Mouse (Mus musculus): ENCODE results near the gene Prim2.
A peak's percentile ranks its signal among the peaks of the same experiment; 100 is the strongest.

Gene Prim2

DNA sequence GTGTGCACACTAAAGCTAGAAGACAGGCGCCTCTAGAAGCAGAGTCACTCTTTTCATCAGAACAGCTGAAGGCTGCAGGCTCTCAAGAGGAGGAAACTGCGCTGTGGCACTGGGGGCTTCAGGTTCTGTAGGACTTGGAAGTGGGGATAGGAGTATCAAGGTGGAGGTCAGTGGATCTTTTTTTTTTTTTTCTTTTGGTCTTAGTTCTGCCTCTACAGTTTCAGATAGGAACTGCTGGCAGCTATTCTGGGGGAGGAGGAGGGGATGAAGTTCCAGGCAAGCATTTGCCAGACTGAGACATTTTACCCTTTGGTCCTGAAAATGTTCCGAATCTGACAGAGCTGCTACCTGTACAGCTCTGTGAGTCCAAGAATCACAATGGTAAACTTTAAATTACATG is 106.0 kb downstream of the Prim2 start:
- DNase-seq (ENCODE audit: extremely low read depth, insufficient read length, low spot score), result no peak

DNA sequence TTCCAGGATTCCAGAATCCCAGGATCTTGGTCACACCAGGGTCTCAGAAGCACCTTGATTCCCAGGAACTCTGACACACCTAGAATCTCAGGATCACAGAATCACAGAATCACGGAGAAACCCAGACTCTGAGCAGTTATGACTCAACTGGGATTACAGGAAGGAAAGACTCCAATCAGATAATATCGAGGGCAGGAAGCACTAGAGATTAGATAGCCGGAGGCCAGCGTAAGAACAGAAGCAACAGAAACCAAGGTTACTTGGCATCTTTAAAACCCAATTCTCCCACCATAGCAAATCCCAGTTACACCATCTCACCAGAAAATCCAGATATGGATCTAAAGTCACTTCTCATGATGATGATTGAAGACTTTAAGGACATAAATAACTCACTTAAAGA is 113.0 kb downstream of the Prim2 start:
- no peak for DNase-seq (ENCODE audit: extremely low read depth, insufficient read length, low spot score)

DNA sequence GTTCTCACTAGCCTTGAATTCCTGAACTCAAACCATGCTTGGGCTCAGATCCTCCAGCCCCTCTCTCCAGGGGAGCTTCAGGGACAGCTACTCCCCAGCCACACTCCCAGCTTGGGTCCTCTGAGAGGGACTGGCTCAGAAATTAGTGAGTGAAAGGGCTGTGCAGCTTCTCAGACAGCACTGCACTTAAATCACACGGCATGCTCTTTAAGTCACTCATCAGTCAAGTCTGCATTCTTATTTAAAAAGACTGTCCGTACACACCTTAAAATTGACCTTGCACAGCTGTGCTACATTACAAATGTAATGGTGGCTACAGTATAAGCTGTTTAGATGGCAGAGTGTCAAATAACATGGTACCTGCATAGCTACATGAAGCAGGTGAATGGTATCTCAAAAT is 114.0 kb downstream of the Prim2 start:
- DNase-seq (ENCODE audit: extremely low read depth, insufficient read length, low spot score), result no peak

DNA sequence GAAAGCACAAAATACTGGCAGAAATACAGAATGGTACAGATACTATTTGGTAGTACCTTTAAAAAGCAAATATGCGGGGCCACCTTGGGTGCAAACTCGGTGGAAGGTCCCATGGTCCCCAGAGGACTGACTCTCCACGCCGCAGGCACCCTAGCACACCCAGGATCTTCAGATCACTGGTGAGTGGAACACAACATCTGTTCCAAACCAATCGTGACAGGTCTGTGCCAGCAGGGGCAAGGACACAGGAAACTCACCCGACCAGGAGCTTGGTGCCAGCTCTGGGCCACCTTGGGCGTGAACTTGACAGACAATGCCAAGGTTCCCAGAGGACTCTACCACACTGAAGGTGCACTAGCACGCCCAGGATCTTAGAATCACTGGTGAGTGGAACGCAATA is 118.2 kb downstream of the Prim2 start:
- no peak for DNase-seq (ENCODE audit: extremely low read depth, insufficient read length, low spot score)

DNA sequence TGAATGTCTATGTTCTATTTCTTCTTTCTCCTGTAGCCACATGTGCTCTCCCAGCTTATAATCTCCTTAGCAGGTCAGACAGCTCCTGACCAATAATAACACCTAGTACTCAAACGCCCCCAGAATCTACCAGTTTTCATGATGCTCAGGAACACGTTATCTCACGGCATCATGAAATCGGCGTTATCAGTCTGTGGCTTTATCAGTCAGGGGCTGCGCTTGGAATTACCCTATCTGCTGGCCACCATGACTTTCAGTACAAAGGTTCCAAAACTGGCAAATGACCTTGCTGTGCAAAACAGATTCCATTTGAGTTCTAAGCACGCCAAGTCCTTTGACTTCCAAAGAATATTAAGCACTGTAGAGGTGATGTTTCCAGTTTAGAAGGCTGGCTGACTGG is 127.9 kb downstream of the Prim2 start:
- DNase-seq (ENCODE audit: extremely low read depth, insufficient read length, low spot score), result no peak

DNA sequence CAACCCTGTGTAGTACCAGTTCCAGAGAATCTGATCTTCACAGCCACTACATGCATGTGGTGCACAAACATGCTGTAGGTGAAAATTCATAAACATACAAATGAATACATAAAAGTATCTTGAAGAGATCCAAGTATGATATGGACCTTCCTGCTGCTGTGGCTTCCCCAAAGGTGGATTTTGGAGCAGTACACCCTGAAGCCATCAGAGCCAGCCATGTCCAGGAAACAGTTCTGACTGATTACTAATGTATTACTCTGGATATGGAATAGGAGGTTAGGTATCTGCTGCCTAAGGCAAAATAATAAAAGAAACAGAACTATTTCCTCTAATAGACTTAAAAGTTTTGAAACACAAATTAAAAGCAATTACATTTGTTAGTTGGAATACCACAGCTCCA is 131.6 kb downstream of the Prim2 start:
- DNase-seq (ENCODE audit: extremely low read depth, insufficient read length, low spot score), result no peak

DNA sequence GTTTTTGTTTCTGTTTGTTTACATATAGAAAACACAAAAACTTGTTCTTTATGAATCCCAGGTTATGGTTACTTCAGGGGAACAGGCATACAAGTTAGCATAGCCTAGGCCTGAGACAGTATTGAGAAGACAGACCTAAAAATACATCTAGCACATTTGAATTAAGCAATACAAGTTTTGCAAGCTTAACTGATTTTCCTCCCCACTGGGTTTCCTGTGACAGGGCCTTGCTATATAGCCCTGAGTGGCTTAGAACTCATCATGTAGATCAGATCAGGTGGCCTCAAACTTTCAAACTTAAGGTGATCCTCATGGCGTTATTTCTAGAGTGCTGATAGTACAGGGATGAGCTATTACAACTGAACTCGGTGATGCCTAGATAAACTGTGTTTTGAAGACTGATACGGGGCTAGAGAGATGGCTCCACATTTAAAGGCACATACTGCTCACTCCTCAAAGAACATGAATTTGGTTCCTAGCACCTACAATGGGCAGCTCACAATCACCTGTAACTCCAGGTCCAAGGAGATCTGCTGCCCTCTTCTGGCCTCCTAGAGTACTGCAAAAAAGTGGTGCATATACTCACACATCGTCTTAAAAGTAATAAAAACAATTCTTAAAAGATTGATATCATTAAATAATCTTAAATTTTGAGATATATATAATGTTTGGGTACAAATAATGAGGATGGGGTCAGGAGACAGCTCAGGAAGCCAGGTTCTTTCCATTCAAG is 133.2 kb downstream of the Prim2 start:
- DNase-seq (ENCODE audit: extremely low read depth, insufficient read length, low spot score), result no peak

DNA sequence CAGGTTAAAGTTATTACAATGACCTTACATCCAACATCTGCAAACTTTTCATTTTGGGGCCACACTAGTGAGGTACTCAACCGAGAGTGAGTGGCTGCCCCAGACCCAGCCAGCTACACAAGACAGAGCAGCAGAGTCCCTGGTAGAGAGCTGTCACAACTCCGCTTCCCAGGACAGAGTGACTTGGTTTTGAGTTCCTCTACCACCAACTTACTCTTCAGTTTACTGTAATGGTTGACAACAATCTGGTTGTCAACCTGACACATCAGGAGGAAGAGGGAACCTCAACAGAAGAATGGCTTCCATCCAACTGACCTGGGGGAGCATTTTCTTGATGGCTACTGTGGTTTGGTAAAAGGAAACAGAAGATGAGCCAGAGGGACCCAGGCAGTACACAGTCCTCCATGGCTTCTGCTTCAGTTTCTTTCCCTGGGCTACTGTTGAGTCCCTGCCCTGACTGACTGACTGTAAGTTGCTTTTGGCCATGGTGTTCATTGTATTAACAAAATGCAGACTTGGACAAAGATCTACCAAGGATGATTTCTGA is 134.4 kb downstream of the Prim2 start:
- DNase-seq (ENCODE audit: extremely low read depth, insufficient read length, low spot score), result no peak

DNA sequence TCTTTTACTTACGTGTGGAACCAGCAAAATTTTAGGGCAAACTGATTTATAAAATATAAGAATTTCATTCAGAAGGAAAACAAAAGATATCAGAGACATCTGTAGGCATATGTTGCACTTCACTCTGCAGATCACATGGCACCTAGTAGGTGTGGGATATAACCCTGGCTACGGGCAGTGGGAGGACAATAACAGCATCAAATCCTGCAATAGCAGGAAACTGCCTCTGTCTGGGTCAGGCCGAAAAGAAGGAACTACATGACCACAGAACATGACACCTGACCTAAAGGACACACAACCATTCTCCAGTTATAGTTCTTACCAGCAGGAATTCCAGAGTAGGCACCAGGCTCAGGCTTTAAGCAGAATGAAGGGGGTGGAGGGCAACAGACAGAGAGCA is 137.7 kb downstream of the Prim2 start:
- no peak for DNase-seq (ENCODE audit: extremely low read depth, insufficient read length, low spot score)

DNA sequence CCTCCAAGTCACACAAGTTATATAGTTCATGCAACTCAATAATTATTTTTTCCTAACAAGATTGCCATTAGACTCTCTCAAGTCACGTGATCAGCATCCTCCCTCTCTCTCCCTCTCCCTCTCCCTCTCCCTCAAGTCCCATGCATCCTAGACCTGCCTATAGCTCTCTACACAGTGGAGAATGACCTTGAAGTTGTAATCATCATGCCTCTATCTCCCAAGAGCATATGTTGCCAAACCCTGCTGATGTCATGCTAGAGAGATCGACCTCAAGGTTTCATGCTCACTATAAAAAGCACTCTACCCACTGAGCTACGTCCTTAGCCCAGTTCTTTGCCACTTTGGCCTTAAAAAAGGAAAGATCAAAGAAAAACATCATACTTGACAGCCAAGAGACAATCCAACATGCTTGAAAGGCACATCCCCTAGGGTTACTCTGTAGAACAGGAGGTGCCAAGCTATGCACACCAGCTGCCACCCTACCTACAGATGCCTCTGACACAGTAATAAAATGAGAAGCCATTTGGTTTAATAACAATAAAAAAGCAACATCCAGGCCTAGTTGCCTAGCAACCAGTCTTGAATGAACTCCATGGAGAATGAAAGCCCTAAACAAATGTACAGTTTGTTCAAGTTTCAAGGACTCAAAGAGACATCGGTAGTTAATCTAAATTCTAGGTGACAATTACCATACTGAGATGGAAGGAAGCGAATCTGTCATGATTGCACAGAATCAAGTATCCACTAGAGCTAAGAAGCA is 138.3 kb downstream of the Prim2 start:
- DNase-seq (ENCODE audit: extremely low read depth, insufficient read length, low spot score), result no peak

DNA sequence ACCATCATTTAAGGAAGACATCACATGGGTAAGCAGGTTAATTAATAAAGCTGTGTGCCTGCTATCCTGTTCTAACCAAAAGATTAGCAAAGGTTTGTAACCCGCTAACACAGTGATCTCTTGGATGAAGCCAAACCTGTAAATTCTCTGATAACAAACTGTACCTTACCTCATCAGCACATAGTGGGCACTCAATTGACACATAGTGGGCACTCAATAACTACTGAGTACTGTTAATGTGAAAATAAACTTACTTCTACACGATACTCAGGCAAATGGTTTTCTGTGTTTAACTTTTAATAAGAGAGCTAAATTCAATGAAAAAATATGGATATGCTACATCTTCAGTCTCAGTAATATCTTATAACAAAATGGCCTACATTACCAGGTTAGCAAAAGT is 139.1 kb downstream of the Prim2 start:
- DNase-seq (ENCODE audit: extremely low read depth, insufficient read length, low spot score), result no peak

DNA sequence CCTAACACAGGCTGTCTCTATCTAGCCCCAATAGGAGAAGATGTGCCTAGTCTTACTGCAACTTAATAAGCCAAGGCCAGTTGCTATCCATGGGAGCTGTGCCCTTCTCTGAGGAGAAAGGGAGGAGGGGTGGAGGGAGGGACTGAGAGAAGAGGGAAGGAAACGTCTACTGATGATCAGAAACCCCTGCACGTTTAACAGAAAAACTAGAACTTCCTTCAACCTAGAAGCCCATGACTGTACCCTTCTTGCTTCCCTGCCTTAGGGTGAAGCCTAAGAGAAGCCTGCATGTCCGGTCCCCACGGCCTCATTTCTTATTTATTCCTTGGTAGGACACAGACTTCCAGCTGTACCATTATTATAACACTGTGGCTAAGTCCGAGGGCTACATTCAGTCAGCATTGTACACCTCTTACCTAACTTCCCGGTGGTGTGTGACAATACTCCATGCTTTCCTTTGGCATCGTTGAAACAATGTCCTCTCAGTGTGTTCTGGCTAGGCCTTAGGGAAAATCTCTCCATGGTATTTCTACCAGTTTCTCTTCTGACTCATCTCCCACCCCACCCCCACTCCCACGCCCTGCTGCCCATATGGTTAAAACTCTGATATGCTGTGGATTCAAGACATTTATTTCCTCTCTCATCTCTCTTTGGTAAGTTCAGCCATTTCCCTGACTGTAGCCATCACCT is 139.9 kb downstream of the Prim2 start:
- DNase-seq (ENCODE audit: extremely low read depth, insufficient read length, low spot score), result peak; percentile 38

DNA sequence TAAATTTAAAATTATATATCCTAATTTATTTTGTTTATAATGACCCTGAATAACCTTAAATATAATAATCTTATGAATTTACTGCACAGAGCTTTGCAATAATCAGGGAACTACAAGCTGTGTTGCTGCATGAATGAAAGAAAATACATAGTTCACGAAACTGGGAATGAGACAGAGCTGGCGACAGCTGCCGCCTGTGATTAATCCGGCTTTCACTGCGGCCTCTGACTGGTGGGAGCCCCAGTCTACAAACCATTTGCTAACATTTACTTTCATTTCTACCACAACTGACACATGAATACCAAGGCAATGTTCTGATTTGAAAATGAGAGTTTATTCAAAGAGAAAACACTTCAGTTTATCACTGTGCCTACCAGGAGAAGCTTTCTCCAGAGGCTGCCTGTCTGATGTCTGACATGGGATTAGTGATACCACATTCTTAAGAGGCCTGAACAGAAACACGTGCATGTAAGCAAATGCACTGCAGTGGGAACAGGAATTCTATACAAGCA is 142.2 kb downstream of the Prim2 start:
- no peak for DNase-seq (ENCODE audit: extremely low read depth, insufficient read length, low spot score)

DNA sequence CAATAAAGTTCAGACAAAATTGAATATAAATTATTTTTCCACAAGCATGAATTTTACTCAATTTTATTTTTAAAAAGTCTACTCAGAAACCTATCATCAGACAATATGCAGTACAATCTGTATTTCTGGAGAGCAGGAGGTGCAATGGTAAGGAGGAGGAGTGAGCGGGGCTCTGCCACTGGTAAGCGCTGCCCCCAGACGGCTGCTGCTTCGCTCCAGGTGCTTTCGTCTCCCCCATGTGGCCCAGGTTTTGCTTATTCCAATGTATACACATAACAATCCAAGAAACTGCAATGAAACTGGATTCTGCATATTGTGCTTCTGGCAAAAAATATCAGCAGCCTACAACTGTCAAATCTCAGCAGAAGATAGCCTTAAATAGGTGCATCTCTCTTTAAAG is 146.4 kb downstream of the Prim2 start:
- no peak for DNase-seq (ENCODE audit: extremely low read depth, insufficient read length, low spot score)

DNA sequence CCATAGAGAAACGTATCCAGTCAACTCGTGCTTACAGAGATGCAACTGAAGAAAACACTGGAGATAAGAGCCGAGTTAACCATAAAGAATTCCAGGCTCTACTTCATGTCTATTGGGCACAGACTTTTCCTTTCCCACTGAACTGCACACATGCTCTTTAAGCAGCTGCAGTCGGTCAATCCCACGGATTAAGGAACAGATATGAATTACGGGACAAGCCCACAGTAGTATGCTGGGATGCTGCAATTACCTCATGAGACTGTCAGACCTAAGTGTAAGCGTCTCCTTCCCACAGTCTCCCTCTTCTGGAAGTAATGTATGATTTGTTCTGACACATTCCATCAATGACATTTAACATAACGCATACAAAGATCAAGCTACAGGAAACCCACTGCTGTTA is 154.5 kb downstream of the Prim2 start:
- no peak for DNase-seq (ENCODE audit: extremely low read depth, insufficient read length, low spot score)

DNA sequence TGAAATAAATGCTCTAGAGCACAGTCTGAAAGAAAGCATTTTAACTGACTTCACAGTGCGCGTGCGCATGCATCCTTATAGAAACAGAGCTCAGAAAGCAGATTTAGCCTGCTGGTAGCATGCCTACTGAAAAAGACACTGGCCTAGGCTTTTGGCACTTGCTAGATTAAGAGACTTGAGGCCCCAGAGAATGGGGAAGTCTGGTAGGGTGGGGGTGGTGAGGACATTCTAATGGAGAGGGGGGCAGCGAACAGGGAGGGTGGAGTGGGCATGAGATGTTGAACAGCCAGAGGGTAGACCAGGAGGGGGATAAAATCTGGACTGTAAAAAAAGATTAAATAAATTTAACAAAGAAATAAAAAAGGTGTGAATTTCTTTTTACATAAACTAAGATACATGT is 158.3 kb downstream of the Prim2 start:
- DNase-seq (ENCODE audit: extremely low read depth, insufficient read length, low spot score), result no peak

DNA sequence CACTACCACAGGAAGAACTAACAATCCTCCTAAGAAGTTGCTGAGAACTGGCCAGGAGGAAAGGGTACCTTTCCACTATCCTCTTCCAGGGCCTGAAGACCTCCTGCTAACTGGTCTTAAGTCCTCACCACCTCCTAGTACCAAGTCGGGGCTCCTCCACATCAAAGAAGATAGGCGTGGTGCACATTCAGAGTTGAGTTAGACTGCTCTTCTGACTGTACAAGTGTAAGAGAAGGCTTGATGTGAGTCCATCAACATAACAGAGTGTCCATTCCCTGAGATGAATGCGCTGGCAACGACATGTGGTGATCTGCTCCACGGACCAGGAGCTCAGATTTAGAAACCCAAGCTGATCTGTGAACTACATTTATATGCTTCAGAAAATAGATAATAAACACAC is 165.2 kb downstream of the Prim2 start:
- DNase-seq (ENCODE audit: extremely low read depth, insufficient read length, low spot score), result no peak

DNA sequence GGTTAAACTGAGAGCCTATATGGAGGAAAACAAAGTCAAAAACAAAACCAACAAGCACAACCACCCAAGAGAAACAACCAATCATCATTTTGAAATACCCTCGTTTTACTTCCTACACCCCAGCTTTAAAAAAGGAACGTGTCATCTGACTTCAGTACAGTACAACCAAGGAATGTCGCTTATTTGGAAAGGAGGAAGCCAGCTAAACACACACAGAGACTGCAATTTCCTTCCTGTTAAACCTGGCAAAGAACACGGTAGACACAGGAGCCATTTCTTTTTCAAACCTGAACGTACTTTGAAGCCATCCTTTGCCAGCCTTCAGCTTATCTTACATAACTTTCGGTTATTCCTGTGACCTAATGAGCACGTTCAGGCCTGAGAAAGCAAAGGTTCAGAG is 166.7 kb downstream of the Prim2 start:
- DNase-seq (ENCODE audit: extremely low read depth, insufficient read length, low spot score), result no peak

DNA sequence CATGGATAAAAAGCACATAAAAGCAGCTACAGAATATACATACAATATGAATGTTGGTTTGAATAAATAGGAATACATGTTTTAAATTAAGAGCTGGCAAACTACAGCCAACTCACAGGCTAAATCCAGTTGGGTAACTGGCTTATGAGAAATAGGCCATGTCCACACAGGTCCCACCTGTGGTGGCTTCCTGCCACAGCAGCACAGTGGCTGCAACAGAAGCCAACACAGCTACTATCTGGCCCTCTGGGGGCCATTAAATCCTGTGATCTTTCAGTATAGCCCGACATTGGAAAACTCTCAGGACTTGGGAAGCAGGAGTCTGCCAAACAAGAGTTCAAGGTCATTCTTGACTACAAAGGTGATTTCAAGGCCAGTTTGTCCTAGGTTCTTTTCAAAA is 167.3 kb downstream of the Prim2 start:
- DNase-seq (ENCODE audit: extremely low read depth, insufficient read length, low spot score), result no peak

DNA sequence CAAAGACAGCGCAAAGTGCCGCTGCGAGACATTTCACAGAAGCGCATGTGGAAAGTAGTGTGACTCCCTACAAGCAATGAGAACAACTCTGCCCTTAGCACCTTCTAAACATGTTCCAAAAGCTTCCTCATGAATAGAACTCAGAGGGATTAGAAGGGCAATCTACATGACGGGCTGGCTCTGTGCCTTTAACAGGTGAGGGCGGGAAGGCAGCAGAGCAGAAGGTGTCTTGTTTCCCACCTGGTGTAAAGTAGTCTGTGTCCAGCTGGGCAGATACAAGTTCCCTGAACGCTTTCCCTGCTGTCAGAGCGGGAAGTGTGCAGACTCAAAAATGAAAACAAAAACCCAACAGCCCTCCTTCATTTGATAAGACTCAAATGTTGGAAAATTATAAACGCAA is 169.5 kb downstream of the Prim2 start:
- no peak for DNase-seq (ENCODE audit: extremely low read depth, insufficient read length, low spot score)

DNA sequence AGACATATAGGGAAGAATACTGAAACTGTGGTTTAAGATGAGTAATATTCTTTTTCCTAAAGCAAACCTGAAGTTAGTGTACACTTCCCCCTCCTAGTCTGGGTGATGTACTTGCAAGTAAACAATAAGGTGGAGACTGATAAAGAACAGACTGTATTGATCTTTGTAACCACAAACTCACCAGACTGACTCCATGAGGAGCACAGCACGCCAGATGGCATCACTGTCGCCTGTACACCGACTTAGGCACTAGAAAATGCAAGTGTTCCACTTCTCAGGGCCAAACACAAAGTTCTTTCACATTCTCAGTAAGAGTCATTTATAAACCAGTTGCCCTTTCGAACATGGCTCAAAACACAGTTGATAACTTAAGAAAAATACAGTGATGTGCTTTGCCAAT is 170.0 kb downstream of the Prim2 start:
- DNase-seq (ENCODE audit: extremely low read depth, insufficient read length, low spot score), result no peak

All from 3134 (cell line).